Mouse (Mus musculus) intestine, postnatal 0 days (tissue): ENCODE data around the gene Trim2. TPM values are rescaled to one million over a fixed set of nuclear protein-coding genes. Genes with fewer than 3 reads are reported as not detected.

ENCODE experiments used
- ATAC-seq: fragments of 200-750 bp; cut with Nextera tagmentation; 2 replicates; pipeline ENCODE4 v1.8.0; 2017; ENCODE audit warnings: mild to moderate bottlenecking, moderate TSS enrichment, moderate library complexity
- H3K27ac ChIP-seq: fragments of 300-500 bp; sonication (generic); 2 replicates; pipeline ENCODE4 v1.5.1; 2014; ENCODE audit warnings: mild to moderate bottlenecking, low read depth, low read length, moderate library complexity
- H3K27me3 ChIP-seq: fragments of 300-500 bp; sonication (generic); replicated peaks from 2 replicates; pipeline ENCODE4 v1.6.1; 2014; ENCODE audit warnings: low read length, mixed read lengths; ENCODE audit not compliant: control insufficient read depth, insufficient read depth
- H3K36me3 ChIP-seq: fragments of 300-500 bp; sonication (generic); 2 replicates; pipeline ENCODE4 v1.6.1; 2014; ENCODE audit warnings: mild to moderate bottlenecking, moderate library complexity; ENCODE audit not compliant: control insufficient read depth, insufficient read depth
- H3K4me1 ChIP-seq: fragments of 300-500 bp; sonication (generic); replicated peaks from 2 replicates; pipeline ENCODE4 v1.6.1; 2014; ENCODE audit warnings: antibody characterized with exemption, low read length, mixed read lengths; ENCODE audit not compliant: control insufficient read depth, insufficient read depth
- H3K4me2 ChIP-seq: fragments of 300-500 bp; sonication (generic); replicated peaks from 2 replicates; pipeline ENCODE4 v1.6.1; 2014; ENCODE audit warnings: low read depth, mild to moderate bottlenecking, moderate library complexity
- H3K4me3 ChIP-seq: fragments of 300-500 bp; sonication (generic); 2 replicates; pipeline ENCODE4 v1.5.1; 2014; ENCODE audit warnings: low read depth, low read length
- H3K9ac ChIP-seq: fragments of 300-500 bp; sonication (generic); 2 replicates; pipeline ENCODE4 v1.6.1; 2014; ENCODE audit warnings: mild to moderate bottlenecking, low read depth, low read length
- H3K9me3 ChIP-seq: fragments of 300-500 bp; sonication (generic); 2 replicates; pipeline ENCODE4 v1.6.1; 2016; ENCODE audit warnings: mixed run types; ENCODE audit not compliant: control insufficient read depth
- CTCF ChIP-seq: sonication (generic); IDR thresholded peaks from 2 replicates; pipeline ENCODE4 v1.5.1; 2016; ENCODE audit warnings: low read depth, mild to moderate bottlenecking, control low read depth, antibody characterized with exemption, moderate library complexity
- WGBS: fragments of 180-500 bp; shearing (Covaris S2); extraction: QIAGEN DNeasy Blood & Tissue Kit; methylation state at CpG from one replicate; pipeline ENCODE4 v1.1.7; 2014; 5-methylcytosine and 5-hydroxymethylcytosine counted together
- polyA plus RNA-seq: library from polyadenylated mRNA; unstranded; fragments of >200 nt; fragmentation: Nextera tagmentation; extraction: Ambion mirVana; gene quantifications from 2 replicates; pipeline ENCODE4 v1.2.1, GENCODE M21; 2015

Gene Trim2
- polyA plus RNA-seq, 1 experiment from 2014 or later = 21.2 TPM

- Histone ChIP-seq H3K4me1 (no peaks in the 10 kb centered on the region), H3K9me3 (no peaks in the 10 kb centered on the region), H3K4me3 (no peak overlapping the region), H3K9ac (no peak overlapping the region), H3K36me3 (peaks cover 20% of the 10 kb centered on the region), H3K27ac (no peak overlapping the region), H3K4me2 (no peak overlapping the region), H3K27me3 (no peaks in the 10 kb centered on the region)
- ATAC-seq = no peak
- no peak for TF ChIP-seq CTCF
- 92% methylated on average over 3 of the region's 3 CpGs for WGBS
These were observed 108.4 kb downstream of the Trim2 start for GRCm38 (mm10) chr3:84198229-84198628.

GRCm38 (mm10) chr3:84193881-84194280 is 112.8 kb downstream of the Trim2 start:
- no peaks in the 10 kb centered on the region for H3K27me3 ChIP-seq
- no peak for TF ChIP-seq CTCF
- H3K36me3 ChIP-seq = peaks cover 34% of the 10 kb centered on the region
- WGBS = 63% methylated on average over 4 of the region's 4 CpGs
- H3K4me1 ChIP-seq = no peaks in the 10 kb centered on the region; the same call in none of the 2 replicates
- no peak overlapping the region for H3K4me3 ChIP-seq
- H3K4me2 ChIP-seq = no peak overlapping the region
- H3K27ac ChIP-seq = no peak overlapping the region
- no peaks in the 10 kb centered on the region for H3K9me3 ChIP-seq
- ATAC-seq = no peak
- no peak overlapping the region for H3K9ac ChIP-seq

GRCm38 (mm10) chr3:84191141-84191881 is 115.4 kb downstream of the Trim2 start:
- Histone ChIP-seq H3K9ac (no peak overlapping the region), H3K4me3 (peak overlapping the region; percentile 25; the same call in 1 of the 2 replicates), H3K4me2 (peak overlapping the region; percentile 55), H3K27ac (0 out of 2 replicates have a peak overlapping the region, but pooled peaks have one; percentile 22), H3K4me1 (no peaks in the 10 kb centered on the region; the same call in none of the 2 replicates), H3K36me3 (peaks cover 32% of the 10 kb centered on the region), H3K27me3 (no peaks in the 10 kb centered on the region), H3K9me3 (no peaks in the 10 kb centered on the region)
- ATAC-seq = peak; percentile 68
- 44% methylated on average over 21 of the region's 21 CpGs for WGBS
- TF ChIP-seq CTCF = peak; percentile 32

- Histone ChIP-seq H3K9ac (no peak overlapping the region; the same call in 1 of the 2 replicates), H3K27ac (no peak overlapping the region; the same call in 1 of the 2 replicates)
These were observed 116.1 kb downstream of the Trim2 start for GRCm38 (mm10) chr3:84190513-84191061.

GRCm38 (mm10) chr3:84189629-84190173 is 117.0 kb downstream of the Trim2 start:
- whole genome bisulfite sequencing = 51% methylated on average over 10 of the region's 10 CpGs
- Histone ChIP-seq H3K27ac (no peak overlapping the region), H3K9ac (no peak overlapping the region), H3K36me3 (peaks cover 32% of the 10 kb centered on the region), H3K4me1 (no peaks in the 10 kb centered on the region; the same call in none of the 2 replicates), H3K27me3 (no peaks in the 10 kb centered on the region), H3K9me3 (no peaks in the 10 kb centered on the region), H3K4me2 (peak overlapping the region; percentile 55), H3K4me3 (peak overlapping the region; percentile 25; the same call in 1 of the 2 replicates)
- 0 out of 2 replicates have a peak, but pooled peaks have one; percentile 7 for ATAC-seq
- TF ChIP-seq CTCF = no peak

More at GRCm38 (mm10) chr3:84190513-84191061, 116.1 kb downstream of the Trim2 start:
- ATAC-seq = no peak
- WGBS = 18% methylated on average over 41 of the region's 41 CpGs
- no peaks in the 10 kb centered on the region; the same call in none of the 2 replicates for H3K4me1 ChIP-seq
- peak overlapping the region; percentile 25 for H3K4me3 ChIP-seq
- no peaks in the 10 kb centered on the region for H3K9me3 ChIP-seq
- TF ChIP-seq CTCF = no peak
- H3K36me3 ChIP-seq = peaks cover 32% of the 10 kb centered on the region
- no peaks in the 10 kb centered on the region for H3K27me3 ChIP-seq
- peak overlapping the region; percentile 55 for H3K4me2 ChIP-seq

GRCm38 (mm10) chr3:84181717-84182116 is 125.0 kb downstream of the Trim2 start:
- H3K4me3 ChIP-seq = no peak overlapping the region
- no peaks in the 10 kb centered on the region for H3K9me3 ChIP-seq
- no peaks in the 10 kb centered on the region for H3K27me3 ChIP-seq
- H3K36me3 ChIP-seq = no peaks in the 10 kb centered on the region; the same call in 1 of the 2 replicates
- TF ChIP-seq CTCF = no peak
- H3K4me2 ChIP-seq = no peak overlapping the region
- 71% methylated on average over 4 of the region's 4 CpGs for WGBS
- H3K27ac ChIP-seq = no peak overlapping the region
- H3K9ac ChIP-seq = no peak overlapping the region
- H3K4me1 ChIP-seq = no peaks in the 10 kb centered on the region
- ATAC-seq = no peak
